Mouse (Mus musculus) thymus, postnatal 0 days (tissue): ENCODE measurements around the gene Dynlt1c. TPM values are rescaled to one million over a fixed set of nuclear protein-coding genes. Genes with fewer than 3 reads are reported as not detected.
"Not testable (repeated sequence)": the region's sequence is repeated elsewhere in the genome, so short reads cannot be mapped to it uniquely, and the experiment has no call there.

Experiments
- DNase-seq: peaks from one replicate; pipeline ENCODE4 v3.0.0-alpha.2; 2015; ENCODE audit warnings: low spot score
- polyA plus RNA-seq: library from polyadenylated mRNA; unstranded; fragments of >200 nt; fragmentation: Nextera tagmentation; extraction: Ambion mirVana; gene quantifications from 2 replicates; pipeline ENCODE4 v1.2.1, GENCODE M21; 2015

The Dynlt1c gene
- polyA plus RNA-seq, 1 experiment from 2014 or later = 55.4 TPM

DNA sequence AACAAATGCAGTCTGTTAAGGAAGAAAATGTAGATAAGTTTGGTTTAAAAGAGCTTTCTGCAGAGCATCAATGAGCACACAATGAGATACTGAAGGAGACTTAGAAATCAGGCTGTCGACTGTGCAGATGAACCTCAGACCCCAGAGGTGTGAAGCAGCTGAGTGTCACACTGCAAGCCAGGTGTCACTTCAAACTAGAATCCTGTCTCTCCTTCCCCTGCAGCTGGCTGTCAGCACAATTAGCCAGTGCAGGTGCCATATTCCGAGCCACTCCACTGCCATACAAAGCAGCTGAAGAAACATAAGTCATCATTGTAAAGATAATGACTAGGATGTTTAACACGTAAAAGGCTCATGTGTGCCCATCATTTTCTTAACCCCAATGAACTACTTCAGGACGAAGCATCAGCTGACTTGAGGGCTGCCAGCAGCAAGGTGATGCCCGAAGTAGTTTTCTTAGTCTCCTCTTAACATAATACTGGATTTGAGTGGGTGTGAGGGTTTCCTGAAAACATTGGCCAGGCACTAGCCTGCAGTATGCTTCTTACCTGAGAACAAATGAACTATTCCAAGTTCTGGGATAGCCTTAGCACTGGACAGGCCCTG lies 52.0 kb downstream of the Dynlt1c start:
- DNase-seq = peak; percentile 59

DNA sequence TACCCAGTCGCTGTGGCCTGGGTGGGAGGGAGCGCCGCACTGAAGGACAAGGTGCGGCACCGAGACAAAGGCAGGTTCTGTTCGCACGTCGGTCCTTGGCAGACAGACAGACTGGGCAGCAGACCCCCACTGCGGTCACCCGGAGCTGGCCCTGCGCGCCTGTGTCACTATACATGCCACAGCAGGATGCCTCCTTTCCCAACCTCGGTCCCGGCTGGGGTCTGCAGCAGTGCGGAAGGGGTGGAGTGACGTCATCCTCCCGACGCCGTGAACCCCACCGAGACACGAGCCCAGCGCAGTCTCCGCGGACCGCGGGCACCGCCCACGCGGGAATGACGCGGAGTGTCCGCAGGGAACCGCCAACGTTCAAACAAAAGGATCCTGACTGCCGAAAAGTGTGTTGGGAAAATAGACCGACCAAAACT lies 53.6 kb downstream of the Dynlt1c start:
- peak; percentile 86 for DNase-seq

DNA sequence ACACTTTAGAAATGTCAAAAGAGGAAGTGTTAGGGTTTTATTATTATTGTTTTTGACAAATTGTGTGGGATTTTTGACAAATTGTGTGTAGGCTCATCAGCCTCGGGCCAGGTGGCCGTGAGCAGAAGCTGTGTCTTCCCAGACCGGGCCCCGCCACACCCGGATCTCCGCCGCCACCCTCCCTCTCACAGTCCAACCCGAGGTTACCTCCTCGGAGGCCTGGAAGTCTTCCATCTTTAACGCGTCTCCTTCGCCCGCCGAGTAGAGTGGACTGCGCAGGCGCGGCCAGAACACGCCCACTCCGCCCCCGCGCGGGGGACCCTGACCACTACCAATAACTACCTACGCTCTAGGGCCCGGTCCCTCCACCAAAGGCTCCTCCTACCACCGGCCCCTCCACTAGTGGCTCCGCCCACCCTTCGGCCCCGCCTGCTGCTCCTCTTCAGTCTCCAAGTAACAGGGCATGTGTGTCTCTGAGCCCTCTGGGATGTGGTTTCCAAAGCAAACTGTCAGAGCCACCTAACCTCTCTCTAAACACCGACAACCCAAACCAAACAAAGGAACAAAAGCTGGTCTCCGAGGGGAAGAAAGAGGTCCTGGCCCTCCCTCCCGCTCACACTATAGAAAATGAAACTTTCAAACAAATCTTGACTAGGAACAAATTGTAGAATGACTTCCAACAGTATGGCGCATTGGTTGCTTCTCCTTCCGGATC lies 54.3 kb downstream of the Dynlt1c start, which contains the start of gene Dynlt1f:
Gene Dynlt1f (minus strand): TSS at position 334 of the 715 bp plus-strand sequence.
- DNase-seq = peak; percentile 65

DNA sequence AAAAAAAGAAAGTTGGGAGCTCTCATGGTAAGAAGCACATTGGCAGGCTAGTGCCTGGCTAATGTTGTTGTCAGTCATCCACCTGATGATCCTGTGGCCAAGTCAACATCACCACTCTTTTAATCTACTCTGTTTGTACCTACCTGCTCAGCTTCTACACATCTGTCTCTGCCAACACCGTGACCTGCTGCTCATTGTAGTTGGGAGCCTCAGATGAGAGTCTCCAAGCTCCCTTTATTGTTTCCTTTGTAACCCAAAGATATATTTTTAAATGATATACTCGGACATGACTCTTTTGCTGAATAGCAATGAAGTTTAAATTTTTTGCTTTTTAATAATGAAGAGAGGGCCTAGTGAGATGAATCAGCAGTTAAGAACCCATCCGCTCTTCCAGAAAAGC lies 55.0 kb downstream of the Dynlt1c start:
- DNase-seq = not testable (repeated sequence)

DNA sequence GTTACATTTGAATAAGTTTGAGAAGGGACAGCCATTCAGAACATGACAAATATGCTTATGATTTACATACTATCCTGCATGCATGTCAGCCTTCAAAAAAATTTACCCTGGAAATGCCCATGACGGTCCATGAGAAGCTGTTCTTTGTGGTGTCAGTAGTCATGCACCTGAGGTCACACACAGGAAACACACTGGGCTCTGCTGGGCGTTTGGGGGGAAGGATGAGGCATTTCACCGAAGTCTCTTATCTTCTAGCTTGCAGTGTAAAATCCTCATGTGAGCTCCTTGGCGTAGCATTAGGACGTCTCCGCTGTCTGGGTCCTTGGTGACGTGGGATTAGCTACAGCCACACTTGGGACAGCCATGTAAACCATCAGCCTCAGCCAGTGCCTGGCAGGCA lies 57.3 kb downstream of the Dynlt1c start, which contains the start of gene Sytl3:
Gene Sytl3 (plus strand): TSS at position 293 of the 400 bp plus-strand sequence.
- DNase-seq = not testable (repeated sequence)

Other genes with a start within 250 kb of the Dynlt1c start
- gene Dynlt1b, start 171.6 kb upstream of the Dynlt1c start, polyA plus RNA-seq = 921 and 944 TPM in 2 replicates
- 304 and 317 TPM in 2 replicates for gene Dynlt1f, start 54.2 kb downstream of the Dynlt1c start, polyA plus RNA-seq
- 62.0 and 75.8 TPM in 2 replicates for gene Sytl3, start 57.4 kb downstream of the Dynlt1c start, polyA plus RNA-seq
- 385 and 387 TPM in 2 replicates for gene Ezr, start 181.1 kb downstream of the Dynlt1c start, polyA plus RNA-seq